Comparison of ENCODE assay signal across 11 mouse cellular contexts in the genomic region with DNA sequence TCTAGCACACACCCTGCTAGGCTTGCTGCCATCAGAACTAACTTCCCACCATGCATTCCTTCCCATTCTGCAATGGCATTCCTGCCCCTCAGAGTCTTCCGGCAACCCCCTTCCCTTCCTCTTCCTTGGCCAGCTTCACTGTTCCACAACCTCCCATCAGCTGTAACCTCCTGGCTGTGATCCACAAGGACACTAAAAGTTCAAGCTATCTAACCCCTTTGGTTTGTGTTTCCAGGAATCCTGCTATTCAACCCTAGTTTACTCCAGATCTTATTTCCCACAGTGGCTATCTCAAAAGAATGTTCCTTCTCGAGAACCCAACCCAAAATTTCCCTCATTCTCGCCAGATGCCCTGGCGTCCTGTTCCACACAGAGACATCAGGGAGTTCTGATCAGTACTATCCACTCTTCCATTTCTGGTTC.
DNase-seq lines count a peak whose midpoint lies in the region; ATAC-seq and TF ChIP-seq lines count a peak whose summit lies in the region.
"Had no signal": no experiment of that assay in that cellular context is flagged by ENCODE, and none has a peak within 500 bp of the region (broad histone marks: within the 10 kb centered on the region; RNA-seq: fewer than 3 reads in every experiment).

No protein-coding gene starts in this region.

- no peak overlapping the region for H3K4me2 ChIP-seq in limb, embryonic 14.5 days (replicated peaks; ENCODE audit: low read depth, low read length, severe bottlenecking)
- H3K4me2 ChIP-seq in kidney, embryonic 16.5 days (replicated peaks; ENCODE audit: low read depth, low read length), result no peak overlapping the region
- H3K4me2 ChIP-seq: forebrain, embryonic 13.5 days had no signal

- TF ChIP-seq POLR2A in limb, embryonic 14.5 days (IDR thresholded peaks at IDR 0.05; ENCODE audit: borderline replicate concordance, extremely low read depth, insufficient read depth, insufficient read length), result no peak

- no peak for DNase-seq in limb, embryonic 14.5 days (ENCODE audit: low spot score)
- no peak for DNase-seq in limb, embryonic 10.5 days (ENCODE audit: low spot score)
- peak; percentile 54 for DNase-seq in heart, adult 8-10 months (ENCODE audit: low spot score)
- peak; percentile 74 to 84 for DNase-seq in lung, postnatal 4 days
- DNase-seq in thymus, postnatal 25 days, result no peak
- no peak for DNase-seq in cerebellum, adult 18-20 months
- DNase-seq in layer of hippocampus, postnatal 25 days (ENCODE audit: extremely low spot score in 1 of 2, low spot score in 1 of 2), result no peak
- DNase-seq: thymus, postnatal 14 days had no signal

- H3K9ac ChIP-seq in limb, embryonic 14.5 days (ENCODE audit: low read depth, low read length, severe bottlenecking), result no peak overlapping the region
- H3K9ac ChIP-seq in kidney, embryonic 16.5 days (replicated peaks; ENCODE audit: low read length), result no peak overlapping the region
- H3K9ac ChIP-seq: forebrain, embryonic 13.5 days had no signal

- no peaks in the 10 kb centered on the region for H3K9me3 ChIP-seq in limb, embryonic 14.5 days (ENCODE audit: control insufficient read depth, low read length)
- no peaks in the 10 kb centered on the region for H3K9me3 ChIP-seq in limb, embryonic 10.5 days (replicated peaks)
- no peaks in the 10 kb centered on the region for H3K9me3 ChIP-seq in kidney, embryonic 16.5 days (ENCODE audit: low read length)
- H3K9me3 ChIP-seq: forebrain, embryonic 13.5 days had no signal

- 0 out of 2 replicates have a peak overlapping the region, but pooled peaks have one; percentile 38 for H3K27ac ChIP-seq in limb, embryonic 14.5 days (replicated peaks; ENCODE audit: low read depth, low read length)
- no peak overlapping the region for H3K27ac ChIP-seq in limb, embryonic 10.5 days
- peak overlapping the region; percentile 43 for H3K27ac ChIP-seq in kidney, embryonic 16.5 days (ENCODE audit: low read length)
- H3K27ac ChIP-seq: forebrain, embryonic 13.5 days had no signal

- H3K4me3 ChIP-seq in limb, embryonic 14.5 days (replicated peaks; ENCODE audit: low read length), result no peak overlapping the region
- no peak overlapping the region for H3K4me3 ChIP-seq in limb, embryonic 10.5 days
- H3K4me3 ChIP-seq in kidney, embryonic 16.5 days (ENCODE audit: low read length), result no peak overlapping the region
- H3K4me3 ChIP-seq: forebrain, embryonic 13.5 days; megakaryocyte, embryonic 14.5 days had no signal

- no peaks in the 10 kb centered on the region for H3K36me3 ChIP-seq in limb, embryonic 14.5 days (ENCODE audit: control insufficient read depth, insufficient read depth, low read length)
- H3K36me3 ChIP-seq in limb, embryonic 10.5 days, result 0 out of 2 replicates have a peak, but pooled peaks cover 2% of the 10 kb centered on the region
- no peaks in the 10 kb centered on the region for H3K36me3 ChIP-seq in kidney, embryonic 16.5 days (ENCODE audit: insufficient read depth, low read length)

- H3K4me1 ChIP-seq in limb, embryonic 14.5 days (ENCODE audit: control insufficient read depth, insufficient read depth, low read length), result peaks cover 12% of the 10 kb centered on the region
- peaks cover 6% of the 10 kb centered on the region for H3K4me1 ChIP-seq in limb, embryonic 10.5 days
- peaks cover 16% of the 10 kb centered on the region for H3K4me1 ChIP-seq in kidney, embryonic 16.5 days (ENCODE audit: insufficient read depth, low read length)
- H3K4me1 ChIP-seq: megakaryocyte, embryonic 14.5 days had no signal

- 73% methylated on average over 4 of the region's 4 CpGs for WGBS in limb, embryonic 14.5 days
- WGBS in limb, embryonic 10.5 days, result 88% methylated on average over 4 of the region's 4 CpGs
- 72% methylated on average over 4 of the region's 4 CpGs for WGBS in kidney, embryonic 16.5 days

- ATAC-seq in limb, embryonic 14.5 days (ENCODE audit: low FRiP score, low read depth), result no peak
- peak; percentile 52; the same call in 1 of the 2 replicates for ATAC-seq in kidney, embryonic 16.5 days (ENCODE audit: low FRiP score, low TSS enrichment)
- ATAC-seq: forebrain, embryonic 13.5 days had no signal

- no peaks in the 10 kb centered on the region for H3K27me3 ChIP-seq in limb, embryonic 14.5 days (ENCODE audit: control insufficient read depth, insufficient read depth, low read length)
- no peaks in the 10 kb centered on the region for H3K27me3 ChIP-seq in limb, embryonic 10.5 days (ENCODE audit: low read depth, poor library complexity, severe bottlenecking)
- H3K27me3 ChIP-seq in kidney, embryonic 16.5 days (ENCODE audit: insufficient read depth, low read length), result no peaks in the 10 kb centered on the region
- H3K27me3 ChIP-seq: forebrain, embryonic 13.5 days; megakaryocyte, embryonic 14.5 days had no signal

Comparison
In these comparisons a context has a peak if more than half of its experiments do, and no peak if none do; other contexts are left out.
1. DNase-seq: peak in heart, adult 8-10 months (single experiment) and lung, postnatal 4 days (2 of 2); none in limb, embryonic 14.5 days (single experiment), limb, embryonic 10.5 days (single experiment), thymus, postnatal 25 days (single experiment), cerebellum, adult 18-20 months (0 of 2) and layer of hippocampus, postnatal 25 days (0 of 2).